Mouse (Mus musculus) intestine, embryonic 14.5 days (tissue): Measurements from ENCODE around the gene 1110059E24Rik. TPM values are rescaled to one million over a fixed set of nuclear protein-coding genes. Genes with fewer than 3 reads are reported as not detected.

ENCODE experiments used
- ATAC-seq: fragments of 200-750 bp; cut with Nextera tagmentation; replicated peaks from 2 replicates; pipeline ENCODE4 v1.8.0; 2017; ENCODE audit warnings: low read depth, moderate number of reproducible peaks, moderate TSS enrichment, moderate library complexity; ENCODE audit not compliant: low FRiP score, low TSS enrichment
- DNase-seq: peaks from one replicate; pipeline ENCODE4 v3.0.0-alpha.2; 2018; ENCODE audit warnings: low spot score
- H3K27ac ChIP-seq: fragments of 300-500 bp; sonication (generic); 2 replicates; pipeline ENCODE4 v1.5.1; 2014; ENCODE audit warnings: low read depth, mild to moderate bottlenecking, control low read depth
- H3K27me3 ChIP-seq: fragments of 300-500 bp; sonication (generic); replicated peaks from 2 replicates; pipeline ENCODE4 v1.6.1; 2014; ENCODE audit warnings: low read length, control low read depth; ENCODE audit not compliant: control insufficient read depth, insufficient read depth
- H3K36me3 ChIP-seq: fragments of 300-500 bp; sonication (generic); 2 replicates; pipeline ENCODE4 v1.6.1; 2014; ENCODE audit warnings: low read length, control low read depth; ENCODE audit not compliant: control insufficient read depth, insufficient read depth
- H3K4me1 ChIP-seq: fragments of 300-500 bp; sonication (generic); replicated peaks from 2 replicates; pipeline ENCODE4 v1.6.1; 2014; ENCODE audit warnings: low read length, control low read depth, mixed read lengths; ENCODE audit not compliant: control insufficient read depth, insufficient read depth
- H3K4me2 ChIP-seq: fragments of 300-500 bp; sonication (generic); 2 replicates; pipeline ENCODE4 v1.6.1; 2014; ENCODE audit warnings: low read length
- H3K4me3 ChIP-seq: fragments of 300-500 bp; sonication (generic); 2 replicates; pipeline ENCODE4 v1.5.1; 2014; ENCODE audit warnings: low read depth, low read length, control low read depth, mixed read lengths
- H3K9ac ChIP-seq: fragments of 300-500 bp; sonication (generic); 2 replicates; pipeline ENCODE4 v1.6.1; 2014; ENCODE audit warnings: mild to moderate bottlenecking, low read length
- H3K9me3 ChIP-seq: fragments of 300-500 bp; sonication (generic); 2 replicates; pipeline ENCODE4 v1.6.1; 2016; ENCODE audit warnings: low read length, control low read depth; ENCODE audit not compliant: control insufficient read depth
- WGBS: fragments of 180-500 bp; shearing (Covaris S2); extraction: QIAGEN DNeasy Blood & Tissue Kit; methylation state at CpG from one replicate; pipeline ENCODE4 v1.1.7; 2014; 5-methylcytosine and 5-hydroxymethylcytosine counted together
- polyA plus RNA-seq: library from polyadenylated mRNA; unstranded; fragments of >200 nt; fragmentation: Nextera tagmentation; extraction: Ambion mirVana; gene quantifications from 2 replicates; pipeline ENCODE4 v1.2.1, GENCODE M21; 2014

The 1110059E24Rik gene
- polyA plus RNA-seq, 1 experiment from 2014 or later = 68.5 TPM

- Histone ChIP-seq H3K4me2 (no peak overlapping the region), H3K9me3 (no peaks in the 10 kb centered on the region), H3K4me3 (no peak overlapping the region), H3K27me3 (no peaks in the 10 kb centered on the region), H3K4me1 (no peaks in the 10 kb centered on the region), H3K9ac (no peak overlapping the region), H3K27ac (no peak overlapping the region), H3K36me3 (no peaks in the 10 kb centered on the region)
- no peak for ATAC-seq
- DNase-seq = no peak
- 88% methylated on average over 9 of the region's 9 CpGs for WGBS
These were observed 40.8 kb downstream of the 1110059E24Rik start for GRCm38 (mm10) chr19:21611725-21612575.

GRCm38 (mm10) chr19:21611297-21611696, 41.5 kb downstream of the 1110059E24Rik start:
- Histone ChIP-seq H3K4me2 (no peak overlapping the region), H3K9ac (no peak overlapping the region), H3K4me1 (no peaks in the 10 kb centered on the region), H3K27ac (no peak overlapping the region), H3K9me3 (no peaks in the 10 kb centered on the region), H3K4me3 (no peak overlapping the region), H3K27me3 (no peaks in the 10 kb centered on the region), H3K36me3 (no peaks in the 10 kb centered on the region)
- WGBS = 68% methylated on average over 6 of the region's 6 CpGs
- ATAC-seq (no peak), DNase-seq (no peak)

- no peak for ATAC-seq
- H3K27ac ChIP-seq = no peak overlapping the region
- H3K4me2 ChIP-seq = no peak overlapping the region
- no peak overlapping the region for H3K4me3 ChIP-seq
- no peaks in the 10 kb centered on the region for H3K4me1 ChIP-seq
- H3K27me3 ChIP-seq = no peaks in the 10 kb centered on the region
- no peak for DNase-seq
- no peaks in the 10 kb centered on the region for H3K36me3 ChIP-seq
- WGBS = 79% methylated on average over 6 of the region's 6 CpGs
- no peaks in the 10 kb centered on the region for H3K9me3 ChIP-seq
- H3K9ac ChIP-seq = no peak overlapping the region
These were observed 42.5 kb downstream of the 1110059E24Rik start for GRCm38 (mm10) chr19:21610240-21610639.

- Histone ChIP-seq H3K9me3 (no peaks in the 10 kb centered on the region), H3K36me3 (no peaks in the 10 kb centered on the region), H3K27me3 (no peaks in the 10 kb centered on the region), H3K9ac (no peak overlapping the region), H3K27ac (no peak overlapping the region), H3K4me2 (no peak overlapping the region), H3K4me1 (peaks cover 3% of the 10 kb centered on the region; the same call in 1 of the 2 replicates), H3K4me3 (no peak overlapping the region)
- 86% methylated on average over 3 of the region's 3 CpGs for WGBS
- ATAC-seq (no peak), DNase-seq (no peak)
These were observed 47.5 kb downstream of the 1110059E24Rik start for GRCm38 (mm10) chr19:21605294-21605693.

GRCm38 (mm10) chr19:21603836-21604235, 48.9 kb downstream of the 1110059E24Rik start:
- no peak overlapping the region for H3K27ac ChIP-seq
- 56% methylated on average over 3 of the region's 3 CpGs for WGBS
- DNase-seq = no peak
- no peak for ATAC-seq
- H3K27me3 ChIP-seq = no peaks in the 10 kb centered on the region
- H3K4me2 ChIP-seq = no peak overlapping the region
- no peaks in the 10 kb centered on the region for H3K36me3 ChIP-seq
- H3K9ac ChIP-seq = no peak overlapping the region
- no peaks in the 10 kb centered on the region for H3K9me3 ChIP-seq
- H3K4me3 ChIP-seq = no peak overlapping the region
- peaks cover 9% of the 10 kb centered on the region; the same call in 1 of the 2 replicates for H3K4me1 ChIP-seq

GRCm38 (mm10) chr19:21601541-21602101, 51.2 kb downstream of the 1110059E24Rik start:
- no peaks in the 10 kb centered on the region for H3K27me3 ChIP-seq
- no peak overlapping the region; the same call in 1 of the 2 replicates for H3K4me2 ChIP-seq
- peaks cover 9% of the 10 kb centered on the region; the same call in 1 of the 2 replicates for H3K4me1 ChIP-seq
- no peak for DNase-seq
- peaks cover 8% of the 10 kb centered on the region for H3K36me3 ChIP-seq
- H3K27ac ChIP-seq = no peak overlapping the region
- WGBS = 38% methylated on average over 3 of the region's 3 CpGs
- H3K9ac ChIP-seq = no peak overlapping the region
- no peak overlapping the region for H3K4me3 ChIP-seq
- no peak for ATAC-seq
- H3K9me3 ChIP-seq = no peaks in the 10 kb centered on the region

GRCm38 (mm10) chr19:21598659-21599352, 54.0 kb downstream of the 1110059E24Rik start:
- no peak overlapping the region for H3K4me2 ChIP-seq
- peaks cover 15% of the 10 kb centered on the region for H3K36me3 ChIP-seq
- no peak overlapping the region for H3K4me3 ChIP-seq
- no peaks in the 10 kb centered on the region for H3K9me3 ChIP-seq
- DNase-seq (no peak), ATAC-seq (no peak)
- peak overlapping the region; percentile 48; the same call in 1 of the 2 replicates for H3K27ac ChIP-seq
- H3K4me1 ChIP-seq = peaks cover 9% of the 10 kb centered on the region; the same call in 1 of the 2 replicates
- no peak overlapping the region for H3K9ac ChIP-seq
- WGBS = 57% methylated on average over 8 of the region's 8 CpGs
- H3K27me3 ChIP-seq = no peaks in the 10 kb centered on the region

GRCm38 (mm10) chr19:21594676-21595075, 58.1 kb downstream of the 1110059E24Rik start:
- Histone ChIP-seq H3K9me3 (no peaks in the 10 kb centered on the region), H3K4me1 (0 out of 2 replicates have a peak, but pooled peaks cover 6% of the 10 kb centered on the region), H3K4me2 (no peak overlapping the region), H3K4me3 (no peak overlapping the region), H3K27me3 (no peaks in the 10 kb centered on the region), H3K36me3 (peaks cover 15% of the 10 kb centered on the region), H3K9ac (no peak overlapping the region), H3K27ac (no peak overlapping the region)
- 88% methylated on average over 1 of the region's 1 CpGs for WGBS
- ATAC-seq (no peak), DNase-seq (no peak)
